Mouse (Mus musculus) midbrain, postnatal 0 days (tissue): ENCODE measurements around the gene 4930404N11Rik. TPM values are rescaled to one million over a fixed set of nuclear protein-coding genes. Genes with fewer than 3 reads are reported as not detected.

ENCODE experiments used
- ATAC-seq: fragments of 200-750 bp; cut with Nextera tagmentation; 2 replicates; pipeline ENCODE4 v1.8.0; 2017; ENCODE audit warnings: moderate number of reproducible peaks, mild to moderate bottlenecking, moderate TSS enrichment, moderate library complexity; ENCODE audit not compliant: low FRiP score
- DNase-seq: peaks from one replicate; pipeline ENCODE4 v3.0.0-alpha.2; 2015; ENCODE audit warnings: low spot score
- H3K27ac ChIP-seq: fragments of 300-500 bp; sonication (generic); 2 replicates; pipeline ENCODE4 v1.5.1; 2014; ENCODE audit warnings: low read depth, mild to moderate bottlenecking, low read length, mixed read lengths
- H3K27me3 ChIP-seq: fragments of 300-500 bp; sonication (generic); 2 replicates; pipeline ENCODE4 v1.6.1; 2014; ENCODE audit warnings: low read length, control low read depth, mixed read lengths; ENCODE audit not compliant: insufficient read depth
- H3K36me3 ChIP-seq: fragments of 300-500 bp; sonication (generic); 2 replicates; pipeline ENCODE4 v1.6.1; 2014; ENCODE audit warnings: low read length, control low read depth, mixed read lengths; ENCODE audit not compliant: insufficient read depth
- H3K4me1 ChIP-seq: fragments of 300-500 bp; sonication (generic); 2 replicates; pipeline ENCODE4 v1.6.1; 2014; ENCODE audit warnings: mild to moderate bottlenecking, control low read depth, antibody characterized with exemption, low read length, mixed read lengths; ENCODE audit not compliant: insufficient read depth
- H3K4me2 ChIP-seq: fragments of 300-500 bp; sonication (generic); 2 replicates; pipeline ENCODE4 v1.6.1; 2014; ENCODE audit warnings: low read depth, mild to moderate bottlenecking, low read length, mixed read lengths; ENCODE audit not compliant: poor library complexity, severe bottlenecking
- H3K4me3 ChIP-seq: fragments of 300-500 bp; sonication (generic); 2 replicates; pipeline ENCODE4 v1.5.1; 2014; ENCODE audit warnings: low read depth, mild to moderate bottlenecking, low read length, moderate library complexity
- H3K9ac ChIP-seq: fragments of 300-500 bp; sonication (generic); replicated peaks from 2 replicates; pipeline ENCODE4 v1.6.1; 2014; ENCODE audit warnings: mild to moderate bottlenecking, low read length, moderate library complexity, mixed read lengths; ENCODE audit not compliant: poor library complexity, severe bottlenecking
- H3K9me3 ChIP-seq: fragments of 300-500 bp; sonication (generic); 2 replicates; pipeline ENCODE4 v1.6.1; 2016; ENCODE audit warnings: low read length, control low read depth
- CTCF ChIP-seq: IDR thresholded peaks from 2 replicates; pipeline ENCODE4 v1.5.1; 2016; ENCODE audit warnings: antibody characterized with exemption, mild to moderate bottlenecking
- WGBS: fragments of 180-500 bp; shearing (Covaris S2); extraction: QIAGEN DNeasy Blood & Tissue Kit; methylation state at CpG from one replicate; pipeline ENCODE4 v1.1.7; 2014; 5-methylcytosine and 5-hydroxymethylcytosine counted together
- polyA plus RNA-seq: library from polyadenylated mRNA; unstranded; fragments of >200 nt; fragmentation: Nextera tagmentation; extraction: Ambion mirVana; gene quantifications from 2 replicates; pipeline ENCODE4 v1.2.1, GENCODE M21; 2015
- total RNA-seq: library from RNA; depleted of rRNA; stranded (reverse); fragments of >200 nt; gene quantifications from 2 replicates; pipeline ENCODE4 v1.2.3, GENCODE M21; 2014

Gene 4930404N11Rik
- total and polyA plus RNA-seq, 2 experiments from 2014 or later: 0.47 TPM; not detected in 1

DNA sequence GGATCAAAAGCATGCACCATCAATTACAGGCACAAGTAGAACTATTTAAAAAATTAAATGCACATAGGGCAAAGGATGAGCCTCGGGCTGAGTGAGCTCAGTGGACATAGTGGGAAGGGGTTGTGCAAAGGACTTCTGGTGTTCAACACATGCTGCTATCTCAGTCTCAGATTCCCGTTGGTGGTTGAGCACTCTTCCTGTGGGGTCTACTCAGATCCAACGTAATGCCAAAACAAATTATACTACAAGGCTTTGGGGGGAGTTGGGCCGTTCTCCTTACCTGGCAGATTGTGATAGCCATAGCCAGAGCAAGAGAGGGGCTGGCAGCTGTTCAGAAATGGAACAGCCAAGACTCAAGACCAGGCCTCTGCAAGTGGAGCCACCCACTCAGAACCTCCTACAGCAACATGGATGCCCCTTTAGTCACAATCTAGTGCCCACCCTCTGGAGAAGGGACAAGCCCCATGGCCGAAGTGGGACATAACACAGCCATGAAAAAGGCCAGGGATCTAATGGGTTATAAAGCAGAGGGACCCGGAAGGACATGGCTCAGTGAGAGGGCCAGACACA lies 14.3 kb upstream of the 4930404N11Rik start:
- H3K4me3 ChIP-seq: no peak overlapping the region
- no peak for TF ChIP-seq CTCF
- H3K4me2 ChIP-seq: no peak overlapping the region
- no peaks in the 10 kb centered on the region for H3K9me3 ChIP-seq
- DNase-seq (no peak), ATAC-seq (no peak)
- H3K27me3 ChIP-seq: no peaks in the 10 kb centered on the region
- 93% methylated on average over 6 of the region's 6 CpGs for WGBS
- H3K27ac ChIP-seq: no peak overlapping the region
- no peak overlapping the region for H3K9ac ChIP-seq
- peaks cover 4% of the 10 kb centered on the region; the same call in 1 of the 2 replicates for H3K36me3 ChIP-seq
- peaks cover 12% of the 10 kb centered on the region for H3K4me1 ChIP-seq

DNA sequence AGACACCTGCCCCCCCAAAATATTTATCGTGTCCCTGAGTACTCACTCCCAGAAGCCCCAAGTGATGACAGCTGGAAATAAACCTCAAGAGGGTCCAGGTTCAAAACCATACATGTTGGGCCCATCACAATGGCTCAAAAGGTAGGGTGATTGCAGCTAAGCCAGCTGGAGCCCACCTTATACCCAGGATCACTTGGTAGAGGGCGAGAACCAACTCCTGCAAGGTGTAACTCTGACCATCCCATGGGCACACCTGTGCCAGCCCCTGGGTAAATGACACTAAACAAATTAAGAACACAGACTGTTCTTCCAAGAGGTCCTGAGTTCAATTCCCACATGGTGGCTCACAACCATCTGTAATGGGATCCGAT lies 13.6 kb upstream of the 4930404N11Rik start:
- Histone ChIP-seq H3K4me3 (peak overlapping the region; percentile 79), H3K36me3 (peaks cover 4% of the 10 kb centered on the region), H3K4me2 (peak overlapping the region; percentile 87), H3K9me3 (no peaks in the 10 kb centered on the region), H3K27me3 (no peaks in the 10 kb centered on the region), H3K27ac (peak overlapping the region; percentile 13), H3K9ac (peak overlapping the region; percentile 15), H3K4me1 (peaks cover 12% of the 10 kb centered on the region)
- ATAC-seq: no peak; the same call in 1 of the 2 replicates
- DNase-seq: no peak
- WGBS: 56% methylated on average over 3 of the region's 3 CpGs
- no peak for TF ChIP-seq CTCF

DNA sequence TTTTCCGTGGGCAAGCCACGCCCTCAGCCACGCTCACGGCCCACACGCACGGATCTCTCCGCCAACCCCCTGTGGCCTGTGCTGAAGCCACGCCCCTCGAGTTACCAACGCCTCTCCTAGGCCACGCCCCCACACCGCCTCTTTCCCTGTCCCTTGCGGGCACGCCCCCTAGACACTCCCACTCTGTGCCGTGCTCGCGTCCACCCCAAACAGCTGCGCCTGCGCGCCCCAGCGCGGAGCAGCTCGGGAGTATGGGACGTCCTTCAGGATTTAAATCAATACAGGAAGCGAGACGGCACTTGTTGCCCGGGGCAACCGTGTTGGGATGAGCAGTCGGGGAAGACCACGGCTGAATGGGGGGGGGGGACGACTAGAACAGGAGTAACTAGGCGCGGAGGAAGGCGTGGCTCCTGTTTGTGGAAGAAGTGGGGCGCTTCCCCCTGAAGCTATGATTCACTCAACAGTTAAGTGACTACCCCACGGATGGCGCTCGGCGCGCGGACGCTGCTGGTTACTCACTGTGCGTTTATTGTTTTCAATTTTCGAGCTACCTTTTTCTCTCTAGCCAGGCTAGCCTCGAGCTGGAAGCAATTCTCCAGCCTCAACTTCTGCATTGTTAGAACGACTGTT lies 13.1 kb upstream of the 4930404N11Rik start:
- Histone ChIP-seq H3K9me3 (no peaks in the 10 kb centered on the region), H3K27ac (peak overlapping the region; percentile 13), H3K4me2 (peak overlapping the region; percentile 87), H3K4me3 (peak overlapping the region; percentile 79), H3K36me3 (peaks cover 5% of the 10 kb centered on the region), H3K4me1 (peaks cover 12% of the 10 kb centered on the region), H3K27me3 (no peaks in the 10 kb centered on the region), H3K9ac (peak overlapping the region; percentile 89)
- DNase-seq: peak; percentile 100
- peak; percentile 97 for ATAC-seq
- WGBS: under 1% methylated on average over 46 of the region's 46 CpGs
- TF ChIP-seq CTCF: peak; percentile 45

DNA sequence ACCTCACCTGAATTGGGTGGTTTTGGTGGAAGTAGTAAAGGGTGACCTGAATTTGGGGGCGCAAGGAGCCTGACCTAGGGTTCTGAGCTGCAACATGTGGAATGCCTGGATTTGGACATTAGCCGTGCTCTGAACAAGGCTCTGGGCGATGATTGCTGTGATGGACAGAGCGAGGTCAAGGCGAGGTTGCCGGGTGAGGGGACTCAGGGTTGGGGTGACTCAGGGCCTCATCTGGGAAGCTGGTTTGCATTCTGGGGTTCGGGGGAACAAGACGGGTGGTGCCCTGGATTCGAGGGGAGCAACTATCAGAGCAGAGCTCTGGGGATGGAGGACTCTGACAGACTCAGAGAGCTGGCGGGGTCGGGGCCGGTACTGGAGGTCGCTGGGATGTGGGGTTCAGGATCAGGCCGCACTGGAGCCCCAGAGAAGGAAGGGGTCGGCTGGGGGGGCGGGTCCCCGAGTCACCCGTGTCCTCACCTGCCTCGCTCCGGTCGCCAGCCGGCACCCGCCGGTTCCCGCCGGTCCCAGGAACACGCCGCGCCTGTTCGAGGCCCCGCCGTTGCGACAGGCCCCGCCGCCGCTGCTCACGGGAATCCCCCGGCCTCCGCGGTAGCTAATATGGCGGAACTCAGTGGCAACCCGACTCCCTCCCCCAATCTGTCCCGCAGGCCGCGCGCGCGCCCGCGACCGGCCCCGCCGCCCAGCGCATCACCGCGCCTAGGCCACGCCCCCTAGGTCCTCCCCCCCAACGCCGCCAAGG lies 12.4 kb upstream of the 4930404N11Rik start, which contains the start of gene Fzr1:
Gene Fzr1 (minus strand): TSS at position 724 of the 760 bp plus-strand sequence.
- no peak for TF ChIP-seq CTCF
- H3K4me1 ChIP-seq: peaks cover 12% of the 10 kb centered on the region
- peak within 1 kb of the TSS; percentile 89 for H3K9ac ChIP-seq
- no peaks in the 10 kb centered on the region for H3K9me3 ChIP-seq
- peaks cover 8% of the 10 kb centered on the region for H3K36me3 ChIP-seq
- no peaks in the 10 kb centered on the region for H3K27me3 ChIP-seq
- DNase-seq: no peak
- 1% methylated on average over 48 of the region's 59 CpGs for WGBS
- no peak; the same call in 1 of the 2 replicates for ATAC-seq
- peak within 1 kb of the TSS; percentile 79 for H3K4me3 ChIP-seq
- peak within 1 kb of the TSS; percentile 87 for H3K4me2 ChIP-seq
- H3K27ac ChIP-seq: peak within 1 kb of the TSS; percentile 82

DNA sequence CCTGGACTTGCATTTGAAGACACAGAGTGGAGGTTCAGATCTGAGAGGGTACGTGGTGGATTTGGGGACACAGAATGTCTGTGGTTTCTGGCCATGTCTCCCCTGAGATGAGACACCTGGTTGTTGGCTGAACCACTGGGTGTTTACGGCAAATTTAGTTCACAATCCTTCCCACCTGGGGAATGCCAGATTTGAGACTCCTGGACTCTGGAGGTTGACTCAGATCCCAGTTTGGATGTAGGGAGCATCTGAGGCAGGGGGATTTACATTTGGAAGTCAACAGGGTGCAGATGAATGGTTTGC lies 11.7 kb upstream of the 4930404N11Rik start:
- Histone ChIP-seq H3K4me2 (peak overlapping the region; percentile 87), H3K9me3 (no peaks in the 10 kb centered on the region), H3K4me1 (peaks cover 12% of the 10 kb centered on the region), H3K27ac (peak overlapping the region; percentile 82), H3K36me3 (peaks cover 8% of the 10 kb centered on the region), H3K4me3 (peak overlapping the region; percentile 79), H3K27me3 (no peaks in the 10 kb centered on the region), H3K9ac (peak overlapping the region; percentile 89)
- WGBS: 44% methylated on average over 2 of the region's 2 CpGs
- DNase-seq (no peak), ATAC-seq (no peak)
- no peak for TF ChIP-seq CTCF
